Mouse (Mus musculus) lung, adult 2 months (tissue): ENCODE data around the gene H2-DMa.

Source experiments
- CTCF ChIP-seq: fragments of 200-500 bp; IDR thresholded peaks from 2 replicates; pipeline ENCODE4 v1.5.1; 2011; ENCODE audit warnings: mild to moderate bottlenecking, low read length, control low read depth; ENCODE audit not compliant: insufficient read depth
- POLR2A ChIP-seq: fragments of 200-500 bp; IDR thresholded peaks from 2 replicates; pipeline ENCODE4 v1.6.1; 2011; ENCODE audit warnings: low read depth, mild to moderate bottlenecking, control low read depth, low read length, borderline replicate concordance; ENCODE audit errors: extremely low read depth

DNA sequence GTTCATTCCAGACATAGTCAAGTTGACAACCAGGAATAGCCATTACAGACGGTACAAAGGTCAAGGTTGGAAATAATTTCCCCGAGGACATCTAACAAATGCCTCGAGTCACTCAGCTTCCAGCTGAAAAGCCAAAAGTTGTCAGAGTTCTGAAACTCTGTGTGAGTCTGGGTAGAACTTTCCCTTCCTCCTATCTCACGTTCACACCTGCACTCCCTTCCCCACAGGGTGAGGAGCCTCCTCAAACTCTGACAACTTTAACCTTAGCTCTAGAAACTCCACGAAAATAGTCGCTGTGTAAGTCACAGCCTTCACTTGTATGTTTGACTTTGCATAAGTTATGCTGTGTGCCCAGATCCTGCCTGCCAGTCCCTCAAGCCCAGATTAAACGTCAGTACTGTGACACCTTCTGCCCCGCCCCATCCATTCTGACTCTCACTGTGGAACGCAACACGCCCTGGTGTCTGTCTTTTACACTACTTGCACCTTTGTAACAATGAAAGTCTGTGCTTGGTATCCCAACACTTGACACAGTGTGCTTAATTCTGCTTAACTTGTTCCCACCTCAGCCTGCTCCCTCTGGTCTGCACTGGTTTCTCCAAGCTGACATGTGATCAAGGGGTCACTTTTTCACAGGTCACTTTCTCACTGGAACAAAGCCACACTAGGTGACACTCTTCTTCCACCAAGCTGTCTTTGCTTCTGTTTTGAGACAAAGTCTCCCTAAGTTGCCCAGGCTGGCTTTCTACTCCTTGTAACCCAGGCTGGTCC is 20.4 kb upstream of the H2-DMa start:
- TF ChIP-seq CTCF = no peak
- no peak for TF ChIP-seq POLR2A
